Mouse (Mus musculus): ENCODE data around the gene Scamp1.

Gene Scamp1

DNA sequence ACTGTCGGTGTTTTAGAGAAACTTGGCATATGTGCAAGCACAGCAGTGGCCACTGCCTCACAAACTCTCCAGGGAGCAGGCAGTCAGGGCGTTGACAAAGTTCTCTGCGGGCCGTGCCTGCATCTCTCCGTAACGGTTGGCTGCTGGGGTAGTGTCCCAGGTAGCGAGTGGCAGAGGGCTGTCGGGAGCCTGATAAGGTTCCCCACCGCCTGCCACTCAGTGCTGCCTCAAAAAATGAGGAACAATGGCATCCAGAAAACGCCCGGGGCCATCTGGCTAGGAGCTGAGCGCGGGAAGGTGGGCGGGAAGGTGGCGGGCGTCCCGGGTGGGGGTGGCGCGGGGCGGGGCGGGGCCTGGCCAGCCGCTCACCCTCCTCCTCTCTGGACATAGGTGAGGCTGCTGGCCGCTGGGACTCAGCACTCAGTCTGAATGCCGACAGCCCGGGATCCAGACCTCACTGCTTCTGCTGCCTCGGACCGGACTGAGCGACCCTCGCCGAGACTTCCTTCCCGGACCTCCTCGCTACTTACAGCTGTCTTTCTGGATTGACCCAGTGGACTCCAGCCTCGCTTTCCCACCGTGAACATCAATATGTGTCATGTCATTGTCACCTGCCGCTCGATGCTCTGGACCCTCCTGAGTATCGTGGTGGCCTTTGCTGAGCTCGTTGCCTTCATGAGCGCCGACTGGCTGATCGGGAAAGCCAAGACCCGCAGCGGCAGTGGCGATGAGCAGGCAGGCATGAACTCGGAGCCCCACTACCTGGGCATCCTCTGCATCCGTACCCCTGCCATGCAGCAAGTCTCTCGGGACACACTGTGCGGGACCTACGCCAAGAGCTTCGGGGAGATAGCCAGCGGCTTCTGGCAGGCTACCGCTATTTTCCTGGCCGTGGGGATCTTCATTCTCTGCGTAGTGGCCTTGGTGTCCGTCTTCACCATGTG lies 111.8 kb downstream of the Scamp1 start:
- peak; percentile 66 for DNase-seq

DNA sequence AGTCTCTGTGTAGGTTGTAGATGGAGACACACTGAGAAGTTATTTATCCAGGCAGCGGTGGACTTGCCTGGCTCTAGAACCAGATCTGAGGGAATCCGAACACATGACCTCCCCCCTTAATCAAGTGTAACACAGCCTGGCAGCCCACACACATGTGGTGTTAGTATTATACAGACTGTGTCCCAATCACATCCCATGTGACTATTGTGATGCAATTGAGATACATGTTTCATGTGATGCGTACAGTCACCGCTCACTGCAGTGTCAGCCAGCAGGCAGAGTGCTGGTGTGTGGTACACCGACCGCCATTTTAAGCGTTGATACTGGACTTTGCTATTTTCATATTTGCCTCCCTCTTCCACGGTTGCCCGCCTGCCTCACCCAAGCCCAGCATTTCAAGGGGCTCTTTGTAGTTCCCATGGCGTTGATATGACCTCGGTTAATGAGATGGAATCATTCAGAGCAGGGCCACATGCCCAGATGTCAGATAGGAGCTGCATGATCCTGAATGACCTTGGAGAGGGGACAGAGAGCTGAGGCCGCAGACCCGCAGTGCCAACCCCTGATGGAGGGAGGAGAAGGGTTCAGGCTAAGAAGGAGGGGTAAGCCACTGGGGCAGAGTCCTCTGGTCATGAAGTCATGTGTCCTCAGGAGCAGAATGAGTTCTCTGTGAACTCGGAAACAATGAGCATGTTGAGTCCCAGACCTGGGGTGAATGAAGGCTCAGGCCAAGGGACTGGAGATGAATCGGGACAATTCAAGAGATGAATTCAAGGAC lies 112.9 kb downstream of the Scamp1 start:
- no peak for DNase-seq

DNA sequence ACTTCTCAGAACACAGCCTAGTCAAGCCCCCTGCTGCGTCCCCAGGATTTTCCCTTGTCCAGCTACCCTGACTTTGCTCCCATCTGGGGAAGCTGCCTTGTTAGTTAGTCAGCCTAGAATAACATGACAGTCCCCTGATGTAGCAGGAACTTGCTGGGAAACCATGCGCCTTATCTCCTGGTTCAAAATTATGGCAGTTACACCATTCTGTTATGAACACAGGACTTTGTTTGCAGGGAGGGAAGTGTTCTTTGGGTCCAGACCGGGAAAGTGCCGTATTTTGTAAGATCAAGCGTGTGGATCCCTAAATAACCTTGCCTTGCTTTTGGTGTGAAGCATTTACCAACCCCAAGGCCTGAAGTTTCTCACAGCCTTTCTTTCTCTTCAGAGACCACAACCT lies 114.0 kb downstream of the Scamp1 start:
- DNase-seq, result no peak

DNA sequence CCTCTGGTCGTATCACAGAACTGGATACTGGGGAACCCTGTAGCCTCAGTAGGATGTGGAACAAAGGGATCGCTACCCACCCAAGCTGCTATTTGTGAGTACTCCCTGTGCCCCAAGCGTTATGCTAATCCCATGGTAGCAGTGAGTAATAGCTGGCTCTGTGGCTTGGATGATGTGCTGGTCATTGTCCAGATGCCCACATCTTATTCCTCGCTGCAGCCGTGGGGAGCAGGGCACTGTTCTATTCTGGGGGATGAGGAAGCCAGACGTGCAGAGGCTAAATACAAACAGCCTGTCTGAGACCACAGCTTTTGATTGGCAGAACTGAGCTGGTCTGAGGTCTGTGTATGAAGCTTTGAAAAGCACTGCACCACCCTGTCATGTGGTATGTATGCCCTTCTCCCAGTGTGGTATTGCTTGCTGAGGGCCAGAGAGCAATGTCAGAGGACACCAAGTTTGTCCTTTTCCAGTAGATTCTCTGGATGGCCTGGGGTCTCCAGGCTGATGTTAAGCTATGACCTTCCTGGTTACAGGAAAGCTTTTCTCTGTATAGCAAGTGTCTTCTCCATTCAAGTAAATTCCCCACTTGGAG lies 116.2 kb downstream of the Scamp1 start:
- no peak for DNase-seq

DNA sequence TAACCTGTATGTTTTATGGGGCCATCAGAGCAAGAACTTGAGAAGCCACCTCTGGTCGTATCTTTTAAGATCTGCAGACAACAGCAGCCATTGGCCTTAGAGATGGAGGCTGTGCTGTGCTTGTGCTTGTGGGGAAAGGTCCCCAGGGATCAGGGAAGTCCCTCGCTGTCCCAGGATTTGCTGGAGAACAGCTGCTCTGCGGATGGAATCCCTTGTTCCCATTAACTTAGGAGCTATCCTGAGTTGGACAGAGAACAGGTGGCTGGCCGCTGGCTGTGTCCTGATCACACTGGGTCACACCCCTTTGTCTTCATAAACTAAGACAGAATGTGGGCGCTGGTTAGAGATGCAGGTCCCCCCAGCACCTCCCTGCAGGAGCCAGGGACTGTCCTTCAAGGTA lies 117.3 kb downstream of the Scamp1 start:
- no peak for DNase-seq

DNA sequence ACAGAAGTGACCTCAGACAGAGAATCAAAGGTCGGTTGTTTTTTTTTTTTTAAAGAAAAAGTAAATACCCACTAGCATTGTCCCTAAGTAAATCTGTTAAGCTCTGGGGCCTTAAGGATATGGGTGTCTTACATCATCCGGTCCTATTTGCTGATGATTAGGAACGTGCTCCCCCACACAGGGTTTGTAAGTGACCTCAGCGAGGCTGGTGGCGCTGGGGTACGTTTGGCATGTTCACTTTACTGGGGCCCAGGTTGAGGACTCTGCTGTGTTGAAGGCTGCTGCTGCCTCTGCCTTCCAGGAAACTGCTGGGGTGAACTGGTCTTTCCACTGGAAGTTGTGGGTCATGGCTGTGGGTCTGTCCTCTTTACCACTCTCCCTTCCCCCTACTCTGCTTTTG lies 121.2 kb downstream of the Scamp1 start:
- no peak for DNase-seq

DNA sequence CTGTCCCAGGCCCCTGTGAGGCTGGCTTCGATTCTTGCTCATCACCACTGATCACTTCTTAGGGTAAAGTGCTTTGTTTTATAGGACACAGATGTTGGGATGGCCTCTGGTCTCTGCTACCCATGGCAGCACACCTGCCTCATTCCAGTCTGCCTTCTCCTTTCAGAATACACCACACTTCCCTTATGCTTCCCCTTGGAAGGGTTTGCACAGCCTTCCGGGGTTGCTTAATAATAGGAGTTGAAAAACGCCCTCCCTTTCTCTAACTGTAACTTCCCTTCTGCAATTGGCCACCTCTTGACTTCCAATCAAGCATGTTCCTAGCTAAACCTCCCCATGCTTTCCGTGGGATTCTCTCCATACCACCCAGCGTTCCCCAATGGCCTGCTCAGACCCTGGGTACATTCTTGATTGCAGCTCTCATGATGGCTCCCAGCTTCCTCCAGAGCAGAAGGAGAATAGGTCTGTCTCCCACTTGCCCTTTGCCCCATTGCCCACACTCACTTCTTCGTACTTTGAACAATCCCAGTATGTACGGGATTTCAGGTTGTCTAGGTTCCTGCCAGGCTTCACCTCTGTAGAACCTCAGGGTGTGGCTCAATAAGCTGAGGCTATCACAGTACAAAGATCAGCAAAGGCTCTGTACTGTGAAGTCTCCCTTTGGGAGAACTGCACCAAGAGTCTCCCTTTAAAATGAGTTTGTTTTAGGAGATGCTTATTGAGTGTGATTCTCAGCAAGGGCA lies 126.0 kb downstream of the Scamp1 start:
- DNase-seq, result no peak

DNA sequence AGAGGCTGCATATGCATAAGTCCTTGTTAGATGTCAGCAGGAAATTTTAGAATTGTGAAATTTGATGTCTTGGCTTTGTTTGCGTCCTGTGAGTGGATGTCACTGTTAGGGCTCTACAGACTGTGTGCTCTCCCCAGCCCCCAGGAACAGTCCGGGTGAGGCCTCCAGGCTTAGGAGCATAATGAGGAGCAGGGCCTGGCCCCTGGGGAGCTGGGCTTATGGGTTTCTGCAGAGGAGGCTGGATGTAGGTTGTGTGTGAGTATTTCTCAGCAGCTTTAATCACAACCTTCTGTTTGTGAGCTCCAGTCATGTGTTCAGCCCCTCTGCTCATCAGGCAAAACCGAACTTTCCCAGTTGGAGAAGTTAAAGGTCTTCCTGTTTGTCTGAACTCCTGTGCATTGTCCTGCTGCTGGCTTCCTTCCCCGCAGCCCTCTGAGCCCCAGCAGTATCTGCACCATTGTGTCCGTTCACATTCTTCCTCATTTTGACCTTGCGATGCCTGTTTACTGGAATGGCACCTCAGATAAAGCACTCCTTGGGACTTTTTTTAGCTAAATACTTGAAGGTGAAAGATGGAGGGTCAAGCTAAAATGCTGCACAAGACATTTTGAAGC lies 126.7 kb downstream of the Scamp1 start:
- DNase-seq, result no peak

DNA sequence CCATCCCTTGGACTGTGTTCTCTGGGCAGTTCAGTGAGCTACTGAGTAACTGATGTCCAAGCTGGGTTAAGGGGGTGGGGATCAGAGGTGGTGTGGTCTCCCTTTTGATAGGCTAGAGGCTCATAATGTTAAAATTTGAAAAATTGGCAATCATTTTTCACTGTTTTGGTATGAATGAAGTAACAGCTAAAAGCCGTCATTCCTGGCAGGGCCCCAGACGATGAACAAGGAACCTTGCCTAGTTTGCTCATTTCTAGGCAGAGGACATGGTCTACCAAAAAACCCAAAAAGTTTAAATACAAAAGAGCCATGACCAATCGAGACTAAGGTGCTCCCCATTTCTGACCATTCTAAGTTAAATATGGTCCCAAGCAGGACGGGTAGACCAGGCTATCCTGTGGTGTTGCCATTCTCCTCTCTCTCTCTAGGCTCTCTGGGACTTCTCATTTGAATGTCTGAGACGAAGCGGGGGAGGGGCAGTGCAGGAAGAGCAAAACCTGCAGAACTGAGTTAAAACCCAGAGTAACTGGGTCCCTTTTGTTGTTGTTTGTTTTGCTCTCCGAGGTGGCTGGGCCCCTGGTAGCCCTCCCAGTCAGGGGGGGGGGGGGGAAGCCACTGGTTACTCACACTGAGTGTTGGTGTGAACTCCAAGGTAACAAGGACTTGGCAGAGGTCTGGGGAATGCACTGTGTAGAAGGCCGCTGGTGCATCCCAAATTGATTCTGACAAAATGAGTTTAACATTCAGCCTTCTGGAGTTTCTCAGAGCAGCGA lies 129.8 kb downstream of the Scamp1 start:
- DNase-seq, result no peak

DNA sequence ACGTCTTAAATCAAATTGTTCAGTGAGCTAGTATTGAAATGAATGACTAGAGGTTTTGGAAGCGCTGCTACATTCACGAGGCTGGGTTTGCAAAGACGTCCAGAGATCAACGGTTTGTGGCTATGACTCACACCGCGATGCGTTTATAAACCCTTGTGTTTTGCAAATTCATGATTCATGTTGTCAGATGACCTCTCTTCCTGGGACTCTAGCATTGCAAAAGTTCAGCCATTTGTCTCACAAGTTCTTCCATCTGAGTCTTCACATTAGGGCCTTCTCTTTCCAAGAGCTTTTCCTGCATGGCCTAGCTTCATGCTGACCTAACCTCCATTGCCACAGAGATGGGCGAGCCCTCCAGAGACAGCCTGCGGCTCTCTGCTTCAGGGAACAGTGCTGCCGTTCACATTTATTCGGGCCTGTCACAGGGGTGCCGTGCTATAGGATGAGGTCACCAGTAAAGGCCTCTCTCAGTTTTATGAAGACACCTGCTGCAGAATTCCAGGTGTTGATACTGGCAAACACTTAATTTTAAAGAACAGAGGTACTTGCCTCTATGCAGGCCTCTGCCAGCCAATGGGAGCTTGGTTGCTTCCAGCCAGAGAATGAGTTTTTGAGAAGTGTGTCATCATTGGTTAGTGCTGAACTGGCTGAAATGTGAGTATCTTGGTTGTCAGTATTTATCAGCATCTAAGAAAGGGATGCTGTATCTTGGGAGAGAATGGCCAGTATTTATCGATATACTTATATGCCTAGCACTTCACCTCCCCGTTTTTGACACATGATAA lies 131.0 kb downstream of the Scamp1 start:
- DNase-seq, result no peak

DNA sequence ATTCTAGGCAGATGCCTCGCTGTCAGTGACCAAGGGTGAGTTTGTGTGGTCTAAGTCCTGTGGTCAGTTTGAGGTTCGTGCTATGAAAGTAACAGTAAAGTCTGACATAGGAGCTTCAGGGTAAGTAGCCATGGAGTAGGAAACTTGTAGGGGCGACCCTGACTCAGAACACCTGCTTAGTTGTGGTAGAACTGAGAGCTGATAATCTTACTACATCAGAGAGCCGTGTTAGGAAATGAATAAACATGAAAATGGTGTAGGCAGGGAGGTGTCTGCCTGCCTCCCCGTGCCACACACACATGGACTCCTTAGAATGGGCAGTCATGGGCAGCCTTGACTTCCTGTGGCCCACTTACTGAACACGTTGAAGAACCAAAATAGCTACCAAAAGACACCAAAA lies 132.0 kb downstream of the Scamp1 start:
- no peak for DNase-seq

DNA sequence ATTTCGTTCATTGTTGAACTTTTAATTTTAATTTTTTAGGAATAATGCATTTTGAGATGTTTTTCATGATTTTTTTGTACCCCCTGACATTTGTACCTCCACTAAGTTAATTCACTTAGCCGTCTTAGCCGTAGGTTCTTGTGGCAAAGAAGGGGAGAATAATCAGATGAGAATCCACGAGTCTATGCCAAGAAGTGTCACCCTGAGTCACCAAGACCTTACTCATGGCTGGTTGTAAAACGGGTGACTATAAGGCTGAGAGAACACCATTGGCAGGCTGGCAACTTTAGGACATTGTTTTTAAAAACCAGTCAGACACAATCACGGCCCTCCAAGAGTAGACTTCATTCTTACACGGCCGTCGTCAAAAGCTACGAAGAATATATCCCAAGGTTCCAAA lies 132.8 kb downstream of the Scamp1 start:
- no peak for DNase-seq
